Mouse (Mus musculus) heart, embryonic 16.5 days (tissue): Measurements from ENCODE around the gene Zfp704. TPM values are rescaled to one million over a fixed set of nuclear protein-coding genes. Genes with fewer than 3 reads are reported as not detected.

ENCODE experiments used
- ATAC-seq: fragments of 200-750 bp; cut with Nextera tagmentation; replicated peaks from 2 replicates; pipeline ENCODE4 v1.8.0; 2017; ENCODE audit warnings: moderate number of reproducible peaks; ENCODE audit not compliant: insufficient read depth, low FRiP score; ENCODE audit errors: extremely low read depth
- H3K27ac ChIP-seq: fragments of 300-500 bp; sonication (generic); 2 replicates; pipeline ENCODE4 v1.5.1; 2014; ENCODE audit warnings: mild to moderate bottlenecking, low read length, control low read depth, moderate library complexity
- H3K27me3 ChIP-seq: fragments of 300-500 bp; sonication (generic); 2 replicates; pipeline ENCODE4 v1.6.1; 2014; ENCODE audit warnings: low read length, mixed read lengths; ENCODE audit not compliant: control insufficient read depth, insufficient read depth
- H3K36me3 ChIP-seq: fragments of 300-500 bp; sonication (generic); 2 replicates; pipeline ENCODE4 v1.6.1; 2014; ENCODE audit not compliant: control insufficient read depth, insufficient read depth
- H3K4me1 ChIP-seq: fragments of 300-500 bp; sonication (generic); 2 replicates; pipeline ENCODE4 v1.6.1; 2014; ENCODE audit warnings: low read length, mixed read lengths; ENCODE audit not compliant: control insufficient read depth, insufficient read depth
- H3K4me2 ChIP-seq: fragments of 300-500 bp; sonication (generic); 2 replicates; pipeline ENCODE4 v1.6.1; 2014; ENCODE audit warnings: low read depth, mild to moderate bottlenecking, control low read depth, low read length
- H3K4me3 ChIP-seq: fragments of 300-500 bp; sonication (generic); 2 replicates; pipeline ENCODE4 v1.5.1; 2014; ENCODE audit warnings: mild to moderate bottlenecking, control low read depth, low read length
- H3K9ac ChIP-seq: fragments of 300-500 bp; sonication (generic); 2 replicates; pipeline ENCODE4 v1.6.1; 2014; ENCODE audit warnings: low read length, control low read depth
- H3K9me3 ChIP-seq: fragments of 300-500 bp; sonication (generic); replicated peaks from 2 replicates; pipeline ENCODE4 v1.6.1; 2016; ENCODE audit warnings: low read length; ENCODE audit not compliant: control insufficient read depth
- WGBS: fragments of 180-500 bp; shearing (Covaris S2); extraction: QIAGEN DNeasy Blood & Tissue Kit; methylation state at CpG from one replicate; pipeline ENCODE4 v1.1.7; 2014; 5-methylcytosine and 5-hydroxymethylcytosine counted together
- polyA plus RNA-seq: library from polyadenylated mRNA; unstranded; fragments of >200 nt; fragmentation: Nextera tagmentation; extraction: Ambion mirVana; gene quantifications from 2 replicates; pipeline ENCODE4 v1.2.1, GENCODE M21; 2015

Gene Zfp704
- polyA plus RNA-seq, 1 experiment from 2014 or later, result 6.0 TPM

- Histone ChIP-seq H3K27me3 (no peaks in the 10 kb centered on the region), H3K4me2 (no peak overlapping the region), H3K4me3 (no peak overlapping the region), H3K9me3 (no peaks in the 10 kb centered on the region), H3K27ac (no peak overlapping the region), H3K9ac (no peak overlapping the region), H3K4me1 (peaks cover 34% of the 10 kb centered on the region), H3K36me3 (no peaks in the 10 kb centered on the region)
- 0 out of 2 replicates have a peak, but pooled peaks have one; percentile 15 for ATAC-seq
- 36% methylated on average over 8 of the region's 8 CpGs for WGBS
Observed at GRCm38 (mm10) chr3:9552332-9552731, 57.6 kb downstream of the Zfp704 start.

- Histone ChIP-seq H3K27me3 (no peaks in the 10 kb centered on the region), H3K9ac (no peak overlapping the region), H3K4me1 (peaks cover 46% of the 10 kb centered on the region), H3K36me3 (no peaks in the 10 kb centered on the region), H3K4me2 (no peak overlapping the region), H3K4me3 (no peak overlapping the region), H3K27ac (no peak overlapping the region), H3K9me3 (no peaks in the 10 kb centered on the region)
- 58% methylated on average over 1 of the region's 1 CpGs for WGBS
- ATAC-seq, result no peak
Observed at GRCm38 (mm10) chr3:9550930-9551329, 59.0 kb downstream of the Zfp704 start.

GRCm38 (mm10) chr3:9549815-9550214, 60.1 kb downstream of the Zfp704 start:
- ATAC-seq, result no peak
- Histone ChIP-seq H3K36me3 (no peaks in the 10 kb centered on the region), H3K4me1 (peaks cover 46% of the 10 kb centered on the region), H3K4me3 (no peak overlapping the region), H3K9ac (no peak overlapping the region), H3K27me3 (no peaks in the 10 kb centered on the region), H3K9me3 (no peaks in the 10 kb centered on the region), H3K27ac (peak overlapping the region; percentile 28; the same call in 1 of the 2 replicates), H3K4me2 (peak overlapping the region; percentile 16; the same call in 1 of the 2 replicates)
- 64% methylated on average over 5 of the region's 5 CpGs for WGBS

- Histone ChIP-seq H3K4me1 (peaks cover 46% of the 10 kb centered on the region), H3K4me2 (no peak overlapping the region)
Observed at GRCm38 (mm10) chr3:9548188-9548587, 61.7 kb downstream of the Zfp704 start.

GRCm38 (mm10) chr3:9546882-9547620, 62.8 kb downstream of the Zfp704 start:
- Histone ChIP-seq H3K4me3 (no peak overlapping the region), H3K9me3 (no peaks in the 10 kb centered on the region), H3K27me3 (no peaks in the 10 kb centered on the region), H3K4me2 (0 out of 2 replicates have a peak overlapping the region, but pooled peaks have one; percentile 0), H3K27ac (peak overlapping the region; percentile 0; the same call in 1 of the 2 replicates), H3K36me3 (no peaks in the 10 kb centered on the region), H3K4me1 (peaks cover 40% of the 10 kb centered on the region), H3K9ac (no peak overlapping the region)
- WGBS, result 15% methylated on average over 15 of the region's 15 CpGs
- ATAC-seq, result peak; percentile 53

More at GRCm38 (mm10) chr3:9548188-9548587, 61.7 kb downstream of the Zfp704 start:
- no peak overlapping the region for H3K4me3 ChIP-seq
- no peaks in the 10 kb centered on the region for H3K36me3 ChIP-seq
- H3K9me3 ChIP-seq, result no peaks in the 10 kb centered on the region
- no peak overlapping the region for H3K9ac ChIP-seq
- no peak overlapping the region for H3K27ac ChIP-seq
- 41% methylated on average over 10 of the region's 10 CpGs for WGBS
- no peak for ATAC-seq
- no peaks in the 10 kb centered on the region for H3K27me3 ChIP-seq

- H3K4me1 ChIP-seq, result peaks cover 21% of the 10 kb centered on the region
- no peaks in the 10 kb centered on the region for H3K9me3 ChIP-seq
Observed at GRCm38 (mm10) chr3:9544421-9544820, 65.5 kb downstream of the Zfp704 start.

GRCm38 (mm10) chr3:9543916-9544315, 66.0 kb downstream of the Zfp704 start:
- 83% methylated on average over 5 of the region's 5 CpGs for WGBS

More at GRCm38 (mm10) chr3:9544421-9544820, 65.5 kb downstream of the Zfp704 start:
- Histone ChIP-seq H3K9ac (no peak overlapping the region), H3K4me2 (no peak overlapping the region), H3K27me3 (no peaks in the 10 kb centered on the region), H3K27ac (no peak overlapping the region), H3K4me3 (no peak overlapping the region), H3K36me3 (no peaks in the 10 kb centered on the region)
- 64% methylated on average over 2 of the region's 2 CpGs for WGBS
- no peak for ATAC-seq

GRCm38 (mm10) chr3:9543463-9543862, 66.4 kb downstream of the Zfp704 start:
- Histone ChIP-seq H3K4me2 (no peak overlapping the region), H3K27ac (no peak overlapping the region), H3K9me3 (peaks cover 4% of the 10 kb centered on the region; the same call in 1 of the 2 replicates), H3K4me1 (peaks cover 21% of the 10 kb centered on the region), H3K27me3 (no peaks in the 10 kb centered on the region), H3K36me3 (0 out of 2 replicates have a peak, but pooled peaks cover 2% of the 10 kb centered on the region), H3K9ac (no peak overlapping the region), H3K4me3 (no peak overlapping the region)
- ATAC-seq, result no peak
- WGBS, result 79% methylated on average over 4 of the region's 4 CpGs

More at GRCm38 (mm10) chr3:9543916-9544315, 66.0 kb downstream of the Zfp704 start:
- Histone ChIP-seq H3K9ac (no peak overlapping the region), H3K36me3 (0 out of 2 replicates have a peak, but pooled peaks cover 2% of the 10 kb centered on the region), H3K9me3 (peaks cover 4% of the 10 kb centered on the region; the same call in 1 of the 2 replicates), H3K4me3 (no peak overlapping the region), H3K27me3 (no peaks in the 10 kb centered on the region), H3K4me2 (no peak overlapping the region), H3K4me1 (peaks cover 21% of the 10 kb centered on the region), H3K27ac (no peak overlapping the region)
- ATAC-seq, result no peak

GRCm38 (mm10) chr3:9541561-9541960, 68.3 kb downstream of the Zfp704 start:
- peaks cover 4% of the 10 kb centered on the region; the same call in 1 of the 2 replicates for H3K4me1 ChIP-seq
- WGBS, result 89% methylated on average over 14 of the region's 14 CpGs
- ATAC-seq, result no peak
- H3K9ac ChIP-seq, result no peak overlapping the region
- H3K4me3 ChIP-seq, result no peak overlapping the region
- H3K9me3 ChIP-seq, result peaks cover 4% of the 10 kb centered on the region; the same call in 1 of the 2 replicates
- no peaks in the 10 kb centered on the region for H3K27me3 ChIP-seq
- no peak overlapping the region for H3K27ac ChIP-seq
- H3K36me3 ChIP-seq, result 0 out of 2 replicates have a peak, but pooled peaks cover 2% of the 10 kb centered on the region
- H3K4me2 ChIP-seq, result no peak overlapping the region
